Mouse (Mus musculus): ENCODE measurements around the gene Notch2. TPM values are rescaled to one million over a fixed set of nuclear protein-coding genes. Genes with fewer than 3 reads are reported as not detected.

The Notch2 gene
- 38.8 and 42.1 TPM in 2 replicates for polyA plus RNA-seq (2016; fragmentation: Nextera tagmentation; extraction: Ambion mirVana)

GRCm38 (mm10) chr3:98013401-98014281 is at the start of gene Notch2:
TSS of gene Notch2 (plus strand) at chr3:98013527.
- H3K9ac ChIP-seq, result peak within 1 kb of the TSS; percentile 89
- peak within 1 kb of the TSS; percentile 89 for H3K4me3 ChIP-seq
- no peaks in the 10 kb centered on the region for H3K9me3 ChIP-seq
- peak within 1 kb of the TSS; percentile 94 for H3K27ac ChIP-seq
- peak; percentile 82 for ATAC-seq (ENCODE audit: insufficient number of reproducible peaks, insufficient read depth, low FRiP score, low TSS enrichment)
- peak within 1 kb of the TSS; percentile 58 for H3K4me2 ChIP-seq (replicated peaks)
- H3K36me3 ChIP-seq, result no peaks in the 10 kb centered on the region
- WGBS, result under 1% methylated on average over 95 of the region's 95 CpGs
- no peaks in the 10 kb centered on the region for H3K27me3 ChIP-seq
- peaks cover 38% of the 10 kb centered on the region for H3K4me1 ChIP-seq

GRCm38 (mm10) chr3:97964878-97965353 is 48.4 kb upstream of the Notch2 start:
- peak overlapping the region; percentile 42; the same call in 1 of the 2 replicates for H3K27ac ChIP-seq

GRCm38 (mm10) chr3:97967627-97968026 is 45.7 kb upstream of the Notch2 start:
- no peak for ATAC-seq (ENCODE audit: insufficient number of reproducible peaks, insufficient read depth, low FRiP score, low TSS enrichment)
- H3K4me2 ChIP-seq (replicated peaks), result no peak overlapping the region
- peaks cover 31% of the 10 kb centered on the region for H3K4me1 ChIP-seq
- no peak overlapping the region for H3K9ac ChIP-seq
- H3K27me3 ChIP-seq, result no peaks in the 10 kb centered on the region
- no peak overlapping the region for H3K4me3 ChIP-seq
- WGBS, result 66% methylated on average over 2 of the region's 2 CpGs
- no peaks in the 10 kb centered on the region for H3K36me3 ChIP-seq
- no peaks in the 10 kb centered on the region for H3K9me3 ChIP-seq
- no peak overlapping the region for H3K27ac ChIP-seq

More at GRCm38 (mm10) chr3:97964878-97965353, 48.4 kb upstream of the Notch2 start:
- no peaks in the 10 kb centered on the region for H3K9me3 ChIP-seq
- ATAC-seq (ENCODE audit: insufficient number of reproducible peaks, insufficient read depth, low FRiP score, low TSS enrichment), result no peak; the same call in 1 of the 2 replicates
- H3K36me3 ChIP-seq, result no peaks in the 10 kb centered on the region
- peaks cover 31% of the 10 kb centered on the region for H3K4me1 ChIP-seq
- no peak overlapping the region for H3K4me2 ChIP-seq (replicated peaks)
- no peak overlapping the region for H3K4me3 ChIP-seq
- H3K27me3 ChIP-seq, result no peaks in the 10 kb centered on the region
- WGBS, result 26% methylated on average over 14 of the region's 14 CpGs
- H3K9ac ChIP-seq, result no peak overlapping the region

- Histone ChIP-seq H3K4me2 (replicated peaks) (no peak overlapping the region), H3K4me1 (peaks cover 35% of the 10 kb centered on the region), H3K36me3 (no peaks in the 10 kb centered on the region), H3K9me3 (no peaks in the 10 kb centered on the region), H3K27ac (no peak overlapping the region), H3K4me3 (no peak overlapping the region), H3K9ac (no peak overlapping the region), H3K27me3 (no peaks in the 10 kb centered on the region)
- no peak for ATAC-seq (ENCODE audit: insufficient number of reproducible peaks, insufficient read depth, low FRiP score, low TSS enrichment)
- 98% methylated on average over 2 of the region's 2 CpGs for WGBS
Observed at GRCm38 (mm10) chr3:97968191-97968590, 45.1 kb upstream of the Notch2 start.

- Histone ChIP-seq H3K9me3 (no peaks in the 10 kb centered on the region), H3K4me3 (no peak overlapping the region), H3K9ac (no peak overlapping the region), H3K27me3 (no peaks in the 10 kb centered on the region), H3K4me1 (peaks cover 36% of the 10 kb centered on the region), H3K27ac (no peak overlapping the region), H3K36me3 (no peaks in the 10 kb centered on the region), H3K4me2 (replicated peaks) (no peak overlapping the region)
- ATAC-seq (ENCODE audit: insufficient number of reproducible peaks, insufficient read depth, low FRiP score, low TSS enrichment), result no peak
- WGBS, result 64% methylated on average over 1 of the region's 1 CpGs
Observed at GRCm38 (mm10) chr3:97969019-97969418, 44.3 kb upstream of the Notch2 start.

- Histone ChIP-seq H3K36me3 (no peaks in the 10 kb centered on the region; the same call in 1 of the 2 replicates), H3K9me3 (no peaks in the 10 kb centered on the region), H3K27ac (no peak overlapping the region), H3K27me3 (no peaks in the 10 kb centered on the region), H3K4me3 (no peak overlapping the region), H3K4me2 (replicated peaks) (no peak overlapping the region), H3K4me1 (peaks cover 26% of the 10 kb centered on the region; the same call in 1 of the 2 replicates), H3K9ac (no peak overlapping the region)
- ATAC-seq (ENCODE audit: insufficient number of reproducible peaks, insufficient read depth, low FRiP score, low TSS enrichment), result 0 out of 2 replicates have a peak, but pooled peaks have one; percentile 15
- 28% methylated on average over 7 of the region's 7 CpGs for WGBS
Observed at GRCm38 (mm10) chr3:97971117-97971516, 42.2 kb upstream of the Notch2 start.

GRCm38 (mm10) chr3:97972200-97972599 is 41.1 kb upstream of the Notch2 start:
- Histone ChIP-seq H3K27ac (no peak overlapping the region), H3K27me3 (no peaks in the 10 kb centered on the region), H3K36me3 (no peaks in the 10 kb centered on the region; the same call in 1 of the 2 replicates), H3K9ac (no peak overlapping the region), H3K4me3 (no peak overlapping the region), H3K9me3 (no peaks in the 10 kb centered on the region), H3K4me1 (peaks cover 26% of the 10 kb centered on the region; the same call in 1 of the 2 replicates), H3K4me2 (replicated peaks) (no peak overlapping the region)
- WGBS, result 48% methylated on average over 5 of the region's 5 CpGs
- ATAC-seq (ENCODE audit: insufficient number of reproducible peaks, insufficient read depth, low FRiP score, low TSS enrichment), result 0 out of 2 replicates have a peak, but pooled peaks have one; percentile 6

- ATAC-seq (ENCODE audit: insufficient number of reproducible peaks, insufficient read depth, low FRiP score, low TSS enrichment), result no peak
- Histone ChIP-seq H3K27me3 (no peaks in the 10 kb centered on the region), H3K27ac (no peak overlapping the region), H3K36me3 (no peaks in the 10 kb centered on the region; the same call in 1 of the 2 replicates), H3K4me2 (replicated peaks) (no peak overlapping the region), H3K4me3 (no peak overlapping the region), H3K9ac (no peak overlapping the region), H3K4me1 (peaks cover 26% of the 10 kb centered on the region; the same call in 1 of the 2 replicates), H3K9me3 (no peaks in the 10 kb centered on the region)
- 57% methylated on average over 4 of the region's 4 CpGs for WGBS
Observed at GRCm38 (mm10) chr3:97972707-97973106, 40.6 kb upstream of the Notch2 start.

GRCm38 (mm10) chr3:97973306-97973705 is 40.0 kb upstream of the Notch2 start:
- WGBS, result 16% methylated on average over 2 of the region's 2 CpGs
- H3K4me3 ChIP-seq, result no peak overlapping the region
- no peaks in the 10 kb centered on the region for H3K9me3 ChIP-seq
- no peak overlapping the region for H3K9ac ChIP-seq
- no peaks in the 10 kb centered on the region for H3K27me3 ChIP-seq
- no peak for ATAC-seq (ENCODE audit: insufficient number of reproducible peaks, insufficient read depth, low FRiP score, low TSS enrichment)
- H3K36me3 ChIP-seq, result no peaks in the 10 kb centered on the region; the same call in 1 of the 2 replicates
- peaks cover 26% of the 10 kb centered on the region; the same call in 1 of the 2 replicates for H3K4me1 ChIP-seq
- no peak overlapping the region for H3K4me2 ChIP-seq (replicated peaks)
- H3K27ac ChIP-seq, result no peak overlapping the region

- ATAC-seq (ENCODE audit: insufficient number of reproducible peaks, insufficient read depth, low FRiP score, low TSS enrichment), result no peak
- no peak overlapping the region for H3K4me3 ChIP-seq
- H3K9ac ChIP-seq, result no peak overlapping the region
- no peak overlapping the region for H3K4me2 ChIP-seq (replicated peaks)
- peaks cover 26% of the 10 kb centered on the region; the same call in 1 of the 2 replicates for H3K4me1 ChIP-seq
- 82% methylated on average over 6 of the region's 6 CpGs for WGBS
- H3K9me3 ChIP-seq, result no peaks in the 10 kb centered on the region
- H3K27ac ChIP-seq, result no peak overlapping the region
- no peaks in the 10 kb centered on the region for H3K27me3 ChIP-seq
- H3K36me3 ChIP-seq, result no peaks in the 10 kb centered on the region; the same call in 1 of the 2 replicates
Observed at GRCm38 (mm10) chr3:97974197-97974770, 39.0 kb upstream of the Notch2 start.

- Histone ChIP-seq H3K27me3 (no peaks in the 10 kb centered on the region), H3K4me3 (no peak overlapping the region), H3K9ac (no peak overlapping the region), H3K9me3 (no peaks in the 10 kb centered on the region), H3K4me2 (replicated peaks) (no peak overlapping the region), H3K4me1 (peaks cover 17% of the 10 kb centered on the region; the same call in 1 of the 2 replicates), H3K36me3 (no peaks in the 10 kb centered on the region; the same call in 1 of the 2 replicates), H3K27ac (no peak overlapping the region)
- no peak for ATAC-seq (ENCODE audit: insufficient number of reproducible peaks, insufficient read depth, low FRiP score, low TSS enrichment)
- WGBS, result 33% methylated on average over 6 of the region's 6 CpGs
Observed at GRCm38 (mm10) chr3:97976706-97977105, 36.6 kb upstream of the Notch2 start.

Measured in embryonic facial prominence, embryonic 12.5 days (tissue).